In genomic region chr11:97506331-97506730, GRCm38 (mm10) we compare ENCODE assay signal across 21 mouse cellular contexts. TPM values are rescaled to one million over a fixed set of nuclear protein-coding genes. Genes with fewer than 3 reads are reported as not detected.
DNase-seq lines count a peak whose midpoint lies in the region; ATAC-seq and TF ChIP-seq lines count a peak whose summit lies in the region.
"Had no signal": no experiment of that assay in that cellular context is flagged by ENCODE, and none has a peak within 500 bp of the region (broad histone marks: within the 10 kb centered on the region; RNA-seq: fewer than 3 reads in every experiment).

No protein-coding gene starts in this region.

- no peak overlapping the region for H3K9ac ChIP-seq in MEL (ENCODE audit: control insufficient read depth, low read depth, low read length, poor library complexity, severe bottlenecking)
- H3K9ac ChIP-seq: hindbrain, embryonic 13.5 days; liver, postnatal 0 days; midbrain, embryonic 12.5 days had no signal

- no peak for TF ChIP-seq POLR2A in MEL (IDR thresholded peaks at IDR 0.05; ENCODE audit: control insufficient read depth in 1 of 2, insufficient read depth in 1 of 2, low read depth in 1 of 2, low read length in 2 of 2, poor library complexity in 1 of 2)
- TF ChIP-seq POLR2A in cortical plate, adult 2 months (IDR thresholded peaks at IDR 0.05; ENCODE audit: extremely low read depth, insufficient read depth, low read length): no peak

- H3K27me3 ChIP-seq in MEL (ENCODE audit: control insufficient read depth in 1 of 2, insufficient read depth in 2 of 2, low read length in 2 of 2): no peaks in the 10 kb centered on the region

- H3K27ac ChIP-seq in layer of hippocampus, adult 2 months: no peak overlapping the region
- no peak overlapping the region for H3K27ac ChIP-seq in MEL (ENCODE audit: control insufficient read depth, low read depth, low read length)
- no peak overlapping the region for H3K27ac ChIP-seq in cortical plate, adult 2 months (ENCODE audit: insufficient read depth, low read length)
- H3K27ac ChIP-seq: hindbrain, embryonic 13.5 days; midbrain, embryonic 12.5 days had no signal

- peak; percentile 50 for TF ChIP-seq CTCF in layer of hippocampus, adult 2 months (conservative IDR thresholded peaks at IDR 0.05)
- TF ChIP-seq CTCF in MEL (IDR thresholded peaks at IDR 0.05 in 2 of 3, conservative IDR thresholded peaks at IDR 0.05 in 1 of 3; ENCODE audit: control insufficient read depth in 1 of 3, insufficient read depth in 1 of 3, low read depth in 2 of 3, low read length in 3 of 3, poor library complexity in 1 of 3, severe bottlenecking in 1 of 3): peak; percentile 6 to 43 (median 34); a peak in 4 of 6 replicates
- peak; percentile 18; the same call in 1 of the 2 replicates for TF ChIP-seq CTCF in cortical plate, adult 2 months (IDR thresholded peaks at IDR 0.05; ENCODE audit: extremely low read depth, insufficient read depth, low read length)

- peaks cover 0 to 4% of the 10 kb centered on the region in 2 experiments; a peak in 1 of 4 replicates for H3K36me3 ChIP-seq in MEL (ENCODE audit: control insufficient read depth in 1 of 2, insufficient read depth in 2 of 2, low read length in 2 of 2)
- H3K36me3 ChIP-seq: hindbrain, embryonic 13.5 days; midbrain, embryonic 12.5 days had no signal

- ATAC-seq in megakaryocyte, adult 5-6 weeks (ENCODE audit: poor library complexity, severe bottlenecking): no peak
- ATAC-seq: liver, postnatal 0 days had no signal

- no peak overlapping the region for H3K4me3 ChIP-seq in layer of hippocampus, adult 2 months
- no peak overlapping the region for H3K4me3 ChIP-seq in MEL (ENCODE audit: control insufficient read depth in 1 of 2, insufficient read depth in 1 of 2, low read depth in 2 of 2, low read length in 2 of 2)
- no peak overlapping the region for H3K4me3 ChIP-seq in cortical plate, adult 2 months (ENCODE audit: insufficient read depth, low read length)
- H3K4me3 ChIP-seq: hindbrain, embryonic 13.5 days; midbrain, embryonic 12.5 days; myocyte had no signal

- peak; percentile 69 to 70; a peak in 3 of 4 replicates for TF ChIP-seq EP300 in MEL (IDR thresholded peaks at IDR 0.05; ENCODE audit: low read depth in 1 of 2, low read length in 2 of 2)

- H3K79me2 ChIP-seq in MEL (ENCODE audit: control insufficient read depth, insufficient read depth, low read length, poor library complexity): no peaks in the 10 kb centered on the region

- TF ChIP-seq RAD21 in MEL (IDR thresholded peaks at IDR 0.05; ENCODE audit: low read depth, low read length): peak; percentile 28

- peak; percentile 57 for DNase-seq in cerebellum, adult 11-12 months
- DNase-seq in cerebellum, postnatal 4 days (ENCODE audit: low spot score in 2 of 2): no peak
- DNase-seq in layer of hippocampus, adult 2 months (ENCODE audit: low spot score in 2 of 2): no peak
- no peak for DNase-seq in layer of hippocampus, adult 18-20 months (ENCODE audit: low spot score in 2 of 2)
- peak; percentile 45 for DNase-seq in MEL (ENCODE audit: low read depth, low spot score)
- DNase-seq in heart, adult 11 months: no peak
- DNase-seq: adrenal gland, adult 8-10 months; gastrocnemius, postnatal 14 days; heart, postnatal 10 days; kidney, adult 18-20 months; kidney, postnatal 25 days; liver; liver, postnatal 0 days; lung, postnatal 4 days; thymus, postnatal 25 days had no signal

- peaks cover 3 to 8% of the 10 kb centered on the region in 2 experiments; a peak in 2 of 4 replicates for H3K4me1 ChIP-seq in MEL (ENCODE audit: control insufficient read depth in 1 of 2, insufficient read depth in 2 of 2, low read length in 2 of 2)
- peaks cover 1% of the 10 kb centered on the region; the same call in 1 of the 2 replicates for H3K4me1 ChIP-seq in cortical plate, adult 2 months (ENCODE audit: control insufficient read depth, insufficient read depth, low read length)

- no peaks in the 10 kb centered on the region for H3K9me3 ChIP-seq in MEL (replicated peaks; ENCODE audit: insufficient read depth, low read length)
- H3K9me3 ChIP-seq: hindbrain, embryonic 13.5 days; midbrain, embryonic 12.5 days had no signal

TF ChIP-seq in MEL, 35 proteins besides CTCF, POLR2A, EP300 and RAD21:
- no peak for TF ChIP-seq MAZ (IDR thresholded peaks at IDR 0.05; ENCODE audit: low read depth, low read length)
- TF ChIP-seq JUND (IDR thresholded peaks at IDR 0.05; ENCODE audit: low read depth, low read length): no peak
- TF ChIP-seq ETS1 (IDR thresholded peaks at IDR 0.05; ENCODE audit: low read depth, low read length): peak; percentile 69
- no peak for TF ChIP-seq ZKSCAN1 (IDR thresholded peaks at IDR 0.05; ENCODE audit: low read depth, low read length)
- TF ChIP-seq KAT2A (conservative IDR thresholded peaks at IDR 0.05; ENCODE audit: low read depth, low read length): no peak
- TF ChIP-seq TAL1 (IDR thresholded peaks at IDR 0.05; ENCODE audit: low read length): no peak
- 0 out of 2 replicates have a peak, but pooled peaks have one; percentile 14 for TF ChIP-seq UBTF (IDR thresholded peaks at IDR 0.05; ENCODE audit: borderline replicate concordance, insufficient read depth, low read depth, low read length)
- peak; percentile 37 for TF ChIP-seq SMC3 (IDR thresholded peaks at IDR 0.05; ENCODE audit: low read depth, low read length)
- TF ChIP-seq ZC3H11A (IDR thresholded peaks at IDR 0.05; ENCODE audit: low read depth, low read length): peak; percentile 6; the same call in 1 of the 2 replicates
- TF ChIP-seq GATA1 (IDR thresholded peaks at IDR 0.05; ENCODE audit: low read depth, low read length): peak; percentile 77
- TF ChIP-seq TCF12 (IDR thresholded peaks at IDR 0.05; ENCODE audit: low read depth, low read length): peak; percentile 92
- TF ChIP-seq RCOR1 (IDR thresholded peaks at IDR 0.05; ENCODE audit: low read depth, low read length): peak; percentile 60; the same call in 1 of the 2 replicates
- 0 out of 2 replicates have a peak, but pooled peaks have one; percentile 5 for TF ChIP-seq ELF1 (IDR thresholded peaks at IDR 0.05; ENCODE audit: low read depth, low read length)
- no peak for TF ChIP-seq SIN3A (IDR thresholded peaks at IDR 0.05; ENCODE audit: low read length)
TF ChIP-seq in MEL: peak in this region for 8.

RNA-seq across cellular contexts. Expression of gene 4933428G20Rik, which starts 6.2 kb away (rescaled TPM):
- under 1 TPM in 1 of 2 experiments, not detected in 1; 0.25 TPM for total RNA-seq in layer of hippocampus, adult 2 months (2021)
- not detected for total RNA-seq in layer of hippocampus, adult 18-20 months (2021)
- total RNA-seq in MEL (2012; rRNA removed): not detected in 2 replicates
- under 1 TPM in 1 of 2 experiments, not detected in 1; 0.15 TPM for polyA plus RNA-seq in MEL (2012; ENCODE audit: insufficient read depth in 1 of 2, insufficient read length in 2 of 2, low read depth in 1 of 2, low replicate concordance in 2 of 2, missing spikeins in 1 of 2)
- polyA plus RNA-seq in cortical plate, adult 2 months (2012; rRNA removed): 0.06 TPM in 1 of 2 replicates, not detected in the other
- total RNA-seq in megakaryocyte, adult 5-6 weeks (2015): not detected in 2 replicates
- total RNA-seq in megakaryocyte, adult 5-6 weeks (2017): not detected in 2 replicates
- total RNA-seq: gastrocnemius, postnatal 14 days; heart, adult 8-10 months; heart, postnatal 10 days had no signal

Comparison
In these comparisons a context has a peak if more than half of its experiments do, and no peak if none do; other contexts are left out.
1. DNase-seq: peak in cerebellum, adult 11-12 months (single experiment) and MEL (single experiment); none in cerebellum, postnatal 4 days (0 of 2), layer of hippocampus, adult 2 months (0 of 2), layer of hippocampus, adult 18-20 months (0 of 2) and heart, adult 11 months (single experiment).
2. Peak in every context shown above with its lines, with median percentiles within 50 percentile points of each other: CTCF ChIP-seq.